Mouse (Mus musculus) liver, adult 2 months (tissue): Measurements from ENCODE around the gene Sipa1l3.

Source experiments
- CTCF ChIP-seq: fragments of 200-500 bp; IDR thresholded peaks from 2 replicates; pipeline ENCODE4 v1.5.1; 2011; ENCODE audit warnings: low read depth, low read length, control low read depth
- POLR2A ChIP-seq: fragments of 200-500 bp; IDR thresholded peaks from 2 replicates; pipeline ENCODE4 v1.6.1; 2011; ENCODE audit warnings: low read length, control low read depth; ENCODE audit not compliant: insufficient read depth; ENCODE audit errors: extremely low read depth

GRCm38 (mm10) chr7:29345534-29345933 lies 172.9 kb downstream of the Sipa1l3 start:
- TF ChIP-seq POLR2A (no peak), CTCF (no peak)
